Mouse (Mus musculus) ES-E14 (cell line): ENCODE data around the gene Emilin2. TPM values are rescaled to one million over a fixed set of nuclear protein-coding genes. Genes with fewer than 3 reads are reported as not detected.

ENCODE experiments used
- DNase-seq: peaks from one replicate; pipeline ENCODE4 v3.0.0-alpha.2; 2013; ENCODE audit warnings: low read depth, low spot score
- H3K27ac ChIP-seq: 2 replicates; pipeline ENCODE4 v1.5.1; 2012; ENCODE audit warnings: low read depth, mild to moderate bottlenecking, low read length, moderate library complexity, mixed read lengths; ENCODE audit not compliant: poor library complexity, insufficient read depth, severe bottlenecking
- H3K36me3 ChIP-seq: 2 replicates; pipeline ENCODE4 v1.6.1; 2012; ENCODE audit warnings: mild to moderate bottlenecking, low read length, moderate library complexity, mixed read lengths; ENCODE audit not compliant: control insufficient read depth, poor library complexity, insufficient read depth, severe bottlenecking
- H3K4me1 ChIP-seq, 2 experiments: fragments of 150-350 bp in 1 of 2; sonication (generic) in 1 of 2; 2 replicates each; pipeline ENCODE4 v1.6.1; 2012; ENCODE audit warnings: low read length in 2 of 2, mild to moderate bottlenecking in 1 of 2, mixed read lengths in 1 of 2; ENCODE audit not compliant: control insufficient read depth in 2 of 2, insufficient read depth in 2 of 2, poor library complexity in 1 of 2
- H3K4me3 ChIP-seq, 2 experiments: fragments of 150-350 bp in 1 of 2; sonication (generic) in 1 of 2; 2 replicates each; pipeline ENCODE4 v1.5.1; 2012; ENCODE audit warnings: low read length in 2 of 2, low read depth in 1 of 2, mild to moderate bottlenecking in 1 of 2, mixed read lengths in 1 of 2; ENCODE audit not compliant: insufficient read depth in 1 of 2, poor library complexity in 1 of 2, severe bottlenecking in 1 of 2
- H3K9ac ChIP-seq: 2 replicates; pipeline ENCODE4 v1.6.1; 2012; ENCODE audit warnings: low read depth, mild to moderate bottlenecking, low read length, mixed read lengths; ENCODE audit not compliant: poor library complexity, insufficient read depth, severe bottlenecking
- H3K9me3 ChIP-seq: fragments of 150-350 bp; sonication (generic); 2 replicates; pipeline ENCODE4 v1.6.1; 2012; ENCODE audit warnings: low read depth, mild to moderate bottlenecking, low read length; ENCODE audit not compliant: control insufficient read depth, insufficient read depth
- CHD2 ChIP-seq: IDR thresholded peaks from 2 replicates; pipeline ENCODE4 v1.6.1; 2014; ENCODE audit warnings: mild to moderate bottlenecking, low read depth, low read length, inconsistent platforms
- HCFC1 ChIP-seq: IDR thresholded peaks from 2 replicates; pipeline ENCODE4 v1.6.1; 2012; ENCODE audit warnings: low read length, inconsistent platforms, borderline replicate concordance; ENCODE audit not compliant: insufficient read depth
- MAFK ChIP-seq: IDR thresholded peaks from 2 replicates; pipeline ENCODE4 v1.6.1; 2014; ENCODE audit warnings: mild to moderate bottlenecking, low read depth, low read length, inconsistent platforms; ENCODE audit not compliant: insufficient read depth
- ZC3H11A ChIP-seq: IDR thresholded peaks from 2 replicates; pipeline ENCODE4 v1.6.1; 2012; ENCODE audit warnings: low read depth, mild to moderate bottlenecking, inconsistent platforms, low read length, borderline replicate concordance
- ZNF384 ChIP-seq: IDR thresholded peaks from 2 replicates; pipeline ENCODE4 v1.6.1; 2012; ENCODE audit warnings: low read depth, low read length, inconsistent platforms
- in situ Hi-C, 2 experiments: fragments of 600-800 bp; cut with MboI; formaldehyde crosslinking; loops; one replicate each; pipeline ENCODE4 v1.15.1; 2025; ENCODE audit warnings: low sequenced_read_pairs in 2 of 2, inconsistent platforms in 1 of 2; ENCODE audit not compliant: unreplicated experiment in 2 of 2
- total RNA-seq: library from RNA; depleted of rRNA; stranded (reverse); fragments of 300-350 nt; gene quantifications from 2 replicates; pipeline ENCODE4 v1.2.3, GENCODE M21; 2012

Emilin2 gene
- total RNA-seq, 1 experiment, result 1.0 TPM

DNA sequence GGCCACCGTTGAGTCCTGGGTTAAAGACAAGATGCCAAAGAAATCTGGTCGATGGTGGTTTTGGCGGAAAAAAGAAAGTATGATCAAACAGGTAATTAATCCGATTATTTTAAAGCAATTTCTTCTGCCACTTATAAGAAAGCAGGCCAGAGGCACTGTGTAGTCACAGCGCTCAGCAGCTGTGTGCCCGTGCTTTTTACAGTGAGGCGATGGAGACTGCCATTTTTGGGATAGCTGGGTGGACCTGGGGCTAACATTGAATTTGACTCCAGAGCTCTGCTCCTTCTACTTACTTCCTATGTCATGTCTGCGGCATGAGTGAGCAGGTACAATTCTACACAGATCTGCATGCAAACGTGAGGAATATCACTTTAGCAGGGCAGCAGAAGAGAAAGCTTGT lies 71.0 kb downstream of the Emilin2 start:
- TF ChIP-seq HCFC1 (no peak), CHD2 (no peak), ZC3H11A (no peak), MAFK (no peak), ZNF384 (no peak)
- Histone ChIP-seq H3K9ac (no peak overlapping the region), H3K27ac (no peak overlapping the region), H3K9me3 (no peaks in the 10 kb centered on the region), H3K36me3 (peaks cover 11% of the 10 kb centered on the region), H3K4me3 (no peak overlapping the region), H3K4me1 (no peaks in the 10 kb centered on the region)
- no peak for DNase-seq
- in situ Hi-C loops, result no loop called here

GRCm38 (mm10) chr17:71238494-71238893 lies 73.3 kb downstream of the Emilin2 start:
- in situ Hi-C loops, result no loop called here
- H3K36me3 ChIP-seq, result peaks cover 5% of the 10 kb centered on the region

GRCm38 (mm10) chr17:71235229-71235958 lies 76.4 kb downstream of the Emilin2 start:
- H3K36me3 ChIP-seq, result peaks cover 3% of the 10 kb centered on the region
- no peak overlapping the region for H3K9ac ChIP-seq
- in situ Hi-C loops, result no loop called here
- H3K4me1 ChIP-seq, result no peaks in the 10 kb centered on the region
- no peak for DNase-seq
- no peaks in the 10 kb centered on the region for H3K9me3 ChIP-seq
- no peak overlapping the region for H3K4me3 ChIP-seq
- H3K27ac ChIP-seq, result no peak overlapping the region
- TF ChIP-seq HCFC1, result no peak
- TF ChIP-seq MAFK, result no peak
- no peak for TF ChIP-seq ZC3H11A
- TF ChIP-seq CHD2, result no peak
- no peak for TF ChIP-seq ZNF384

More at GRCm38 (mm10) chr17:71238494-71238893, 73.3 kb downstream of the Emilin2 start:
- TF ChIP-seq ZC3H11A, result no peak
- DNase-seq, result no peak
- H3K4me1 ChIP-seq, result no peaks in the 10 kb centered on the region
- H3K4me3 ChIP-seq, result no peak overlapping the region
- no peak overlapping the region for H3K9ac ChIP-seq
- no peak overlapping the region for H3K27ac ChIP-seq
- no peaks in the 10 kb centered on the region for H3K9me3 ChIP-seq

- DNase-seq, result no peak
- no peak overlapping the region for H3K4me3 ChIP-seq
- no peak overlapping the region for H3K9ac ChIP-seq
- in situ Hi-C loops, result no loop called here
- H3K4me1 ChIP-seq, result no peaks in the 10 kb centered on the region
- no peak for TF ChIP-seq ZC3H11A
- no peak for TF ChIP-seq MAFK
- no peak for TF ChIP-seq HCFC1
- TF ChIP-seq ZNF384, result no peak
- TF ChIP-seq CHD2, result no peak
- H3K27ac ChIP-seq, result no peak overlapping the region
- H3K36me3 ChIP-seq, result peaks cover 3% of the 10 kb centered on the region
- no peaks in the 10 kb centered on the region for H3K9me3 ChIP-seq
Observed at GRCm38 (mm10) chr17:71234041-71234594, 77.7 kb downstream of the Emilin2 start.
